Mouse (Mus musculus): ENCODE measurements around the gene Axdnd1. TPM values are rescaled to one million over a fixed set of nuclear protein-coding genes. Genes with fewer than 3 reads are reported as not detected.

Gene Axdnd1
- polyA plus RNA-seq, 1 experiment from 2014 or later: 0.36 TPM

- Histone ChIP-seq H3K9me3 (ENCODE audit: low read length) (no peaks in the 10 kb centered on the region), H3K4me1 (ENCODE audit: insufficient read depth, low read length) (0 out of 2 replicates have a peak, but pooled peaks cover 4% of the 10 kb centered on the region), H3K4me3 (ENCODE audit: low read length) (no peak overlapping the region), H3K27ac (ENCODE audit: low read length) (no peak overlapping the region), H3K4me2 (replicated peaks; ENCODE audit: low read depth, low read length) (no peak overlapping the region), H3K27me3 (ENCODE audit: insufficient read depth, low read length) (no peaks in the 10 kb centered on the region), H3K9ac (replicated peaks; ENCODE audit: low read length) (no peak overlapping the region), H3K36me3 (ENCODE audit: insufficient read depth, low read length) (0 out of 2 replicates have a peak, but pooled peaks cover 3% of the 10 kb centered on the region)
- no peak for ATAC-seq (ENCODE audit: low FRiP score, low TSS enrichment)
- 55% methylated on average over 3 of the region's 3 CpGs for WGBS
Observed at GRCm38 (mm10) chr1:156459690-156460089, 38.7 kb upstream of the Axdnd1 start.

GRCm38 (mm10) chr1:156458391-156459060 lies 37.6 kb upstream of the Axdnd1 start:
- no peak overlapping the region for H3K9ac ChIP-seq (replicated peaks; ENCODE audit: low read length)
- H3K4me3 ChIP-seq (ENCODE audit: low read length): no peak overlapping the region
- H3K27ac ChIP-seq (ENCODE audit: low read length): no peak overlapping the region
- H3K27me3 ChIP-seq (ENCODE audit: insufficient read depth, low read length): no peaks in the 10 kb centered on the region
- no peak for ATAC-seq (ENCODE audit: low FRiP score, low TSS enrichment)
- no peak overlapping the region for H3K4me2 ChIP-seq (replicated peaks; ENCODE audit: low read depth, low read length)
- H3K4me1 ChIP-seq (ENCODE audit: insufficient read depth, low read length): peaks cover 9% of the 10 kb centered on the region; the same call in 1 of the 2 replicates
- no peaks in the 10 kb centered on the region for H3K9me3 ChIP-seq (ENCODE audit: low read length)
- H3K36me3 ChIP-seq (ENCODE audit: insufficient read depth, low read length): 0 out of 2 replicates have a peak, but pooled peaks cover 4% of the 10 kb centered on the region
- 60% methylated on average over 8 of the region's 8 CpGs for WGBS

- ATAC-seq (ENCODE audit: low FRiP score, low TSS enrichment): no peak
Observed at GRCm38 (mm10) chr1:156455005-156455758, 34.2 kb upstream of the Axdnd1 start.

GRCm38 (mm10) chr1:156454384-156454783 lies 33.4 kb upstream of the Axdnd1 start:
- WGBS: 43% methylated on average over 7 of the region's 7 CpGs
- H3K9me3 ChIP-seq (ENCODE audit: low read length): no peaks in the 10 kb centered on the region
- no peak overlapping the region for H3K4me2 ChIP-seq (replicated peaks; ENCODE audit: low read depth, low read length)
- H3K4me3 ChIP-seq (ENCODE audit: low read length): no peak overlapping the region
- H3K4me1 ChIP-seq (ENCODE audit: insufficient read depth, low read length): peaks cover 5% of the 10 kb centered on the region; the same call in 1 of the 2 replicates
- H3K9ac ChIP-seq (replicated peaks; ENCODE audit: low read length): no peak overlapping the region
- no peaks in the 10 kb centered on the region for H3K27me3 ChIP-seq (ENCODE audit: insufficient read depth, low read length)
- ATAC-seq (ENCODE audit: low FRiP score, low TSS enrichment): no peak
- no peak overlapping the region for H3K27ac ChIP-seq (ENCODE audit: low read length)
- 0 out of 2 replicates have a peak, but pooled peaks cover 4% of the 10 kb centered on the region for H3K36me3 ChIP-seq (ENCODE audit: insufficient read depth, low read length)

More at GRCm38 (mm10) chr1:156455005-156455758, 34.2 kb upstream of the Axdnd1 start:
- H3K9ac ChIP-seq (replicated peaks; ENCODE audit: low read length): no peak overlapping the region
- H3K27me3 ChIP-seq (ENCODE audit: insufficient read depth, low read length): no peaks in the 10 kb centered on the region
- no peak overlapping the region for H3K4me3 ChIP-seq (ENCODE audit: low read length)
- no peak overlapping the region for H3K4me2 ChIP-seq (replicated peaks; ENCODE audit: low read depth, low read length)
- H3K36me3 ChIP-seq (ENCODE audit: insufficient read depth, low read length): 0 out of 2 replicates have a peak, but pooled peaks cover 4% of the 10 kb centered on the region
- WGBS: 99% methylated on average over 2 of the region's 2 CpGs
- no peaks in the 10 kb centered on the region for H3K9me3 ChIP-seq (ENCODE audit: low read length)
- no peak overlapping the region for H3K27ac ChIP-seq (ENCODE audit: low read length)
- peaks cover 9% of the 10 kb centered on the region; the same call in 1 of the 2 replicates for H3K4me1 ChIP-seq (ENCODE audit: insufficient read depth, low read length)

GRCm38 (mm10) chr1:156453876-156454275 lies 32.9 kb upstream of the Axdnd1 start:
- H3K9me3 ChIP-seq (ENCODE audit: low read length): no peaks in the 10 kb centered on the region
- no peak overlapping the region for H3K27ac ChIP-seq (ENCODE audit: low read length)
- no peaks in the 10 kb centered on the region for H3K27me3 ChIP-seq (ENCODE audit: insufficient read depth, low read length)
- no peak overlapping the region for H3K4me3 ChIP-seq (ENCODE audit: low read length)
- peaks cover 5% of the 10 kb centered on the region; the same call in 1 of the 2 replicates for H3K4me1 ChIP-seq (ENCODE audit: insufficient read depth, low read length)
- 0 out of 2 replicates have a peak, but pooled peaks cover 4% of the 10 kb centered on the region for H3K36me3 ChIP-seq (ENCODE audit: insufficient read depth, low read length)
- H3K9ac ChIP-seq (replicated peaks; ENCODE audit: low read length): no peak overlapping the region
- no peak for ATAC-seq (ENCODE audit: low FRiP score, low TSS enrichment)
- no peak overlapping the region for H3K4me2 ChIP-seq (replicated peaks; ENCODE audit: low read depth, low read length)
- 49% methylated on average over 10 of the region's 10 CpGs for WGBS

- H3K27me3 ChIP-seq (ENCODE audit: insufficient read depth, low read length): no peaks in the 10 kb centered on the region
- H3K9me3 ChIP-seq (ENCODE audit: low read length): no peaks in the 10 kb centered on the region
- H3K36me3 ChIP-seq (ENCODE audit: insufficient read depth, low read length): 0 out of 2 replicates have a peak, but pooled peaks cover 9% of the 10 kb centered on the region
- no peak overlapping the region for H3K9ac ChIP-seq (replicated peaks; ENCODE audit: low read length)
- H3K27ac ChIP-seq (ENCODE audit: low read length): no peak overlapping the region
- H3K4me1 ChIP-seq (ENCODE audit: insufficient read depth, low read length): peaks cover 5% of the 10 kb centered on the region; the same call in 1 of the 2 replicates
- ATAC-seq (ENCODE audit: low FRiP score, low TSS enrichment): no peak
- no peak overlapping the region for H3K4me2 ChIP-seq (replicated peaks; ENCODE audit: low read depth, low read length)
- 50% methylated on average over 4 of the region's 4 CpGs for WGBS
- no peak overlapping the region for H3K4me3 ChIP-seq (ENCODE audit: low read length)
Observed at GRCm38 (mm10) chr1:156450478-156450877, 29.5 kb upstream of the Axdnd1 start.

GRCm38 (mm10) chr1:156449691-156450090 lies 28.7 kb upstream of the Axdnd1 start:
- no peak overlapping the region; the same call in 1 of the 2 replicates for H3K27ac ChIP-seq (ENCODE audit: low read length)
- H3K4me1 ChIP-seq (ENCODE audit: insufficient read depth, low read length): peaks cover 5% of the 10 kb centered on the region; the same call in 1 of the 2 replicates
- H3K9ac ChIP-seq (replicated peaks; ENCODE audit: low read length): no peak overlapping the region
- H3K27me3 ChIP-seq (ENCODE audit: insufficient read depth, low read length): no peaks in the 10 kb centered on the region
- WGBS: 43% methylated on average over 17 of the region's 17 CpGs
- peaks cover 12% of the 10 kb centered on the region; the same call in 1 of the 2 replicates for H3K36me3 ChIP-seq (ENCODE audit: insufficient read depth, low read length)
- H3K4me3 ChIP-seq (ENCODE audit: low read length): no peak overlapping the region
- peak; percentile 58; the same call in 1 of the 2 replicates for ATAC-seq (ENCODE audit: low FRiP score, low TSS enrichment)
- H3K4me2 ChIP-seq (replicated peaks; ENCODE audit: low read depth, low read length): peak overlapping the region; percentile 26
- H3K9me3 ChIP-seq (ENCODE audit: low read length): no peaks in the 10 kb centered on the region

GRCm38 (mm10) chr1:156449089-156449488 lies 28.1 kb upstream of the Axdnd1 start:
- Histone ChIP-seq H3K27ac (ENCODE audit: low read length) (peak overlapping the region; percentile 11; the same call in 1 of the 2 replicates), H3K36me3 (ENCODE audit: insufficient read depth, low read length) (peaks cover 12% of the 10 kb centered on the region; the same call in 1 of the 2 replicates), H3K9ac (replicated peaks; ENCODE audit: low read length) (no peak overlapping the region), H3K4me2 (replicated peaks; ENCODE audit: low read depth, low read length) (peak overlapping the region; percentile 26; the same call in 1 of the 2 replicates), H3K27me3 (ENCODE audit: insufficient read depth, low read length) (no peaks in the 10 kb centered on the region), H3K9me3 (ENCODE audit: low read length) (no peaks in the 10 kb centered on the region), H3K4me1 (ENCODE audit: insufficient read depth, low read length) (peaks cover 2% of the 10 kb centered on the region; the same call in 1 of the 2 replicates), H3K4me3 (ENCODE audit: low read length) (no peak overlapping the region)
- WGBS: 63% methylated on average over 7 of the region's 7 CpGs
- ATAC-seq (ENCODE audit: low FRiP score, low TSS enrichment): peak; percentile 31; the same call in 1 of the 2 replicates

- no peak overlapping the region for H3K4me3 ChIP-seq (ENCODE audit: low read length)
- no peaks in the 10 kb centered on the region for H3K27me3 ChIP-seq (ENCODE audit: insufficient read depth, low read length)
- 89% methylated on average over 1 of the region's 1 CpGs for WGBS
- peaks cover 24% of the 10 kb centered on the region for H3K36me3 ChIP-seq (ENCODE audit: insufficient read depth, low read length)
- no peak overlapping the region for H3K4me2 ChIP-seq (replicated peaks; ENCODE audit: low read depth, low read length)
- no peak for ATAC-seq (ENCODE audit: low FRiP score, low TSS enrichment)
- H3K27ac ChIP-seq (ENCODE audit: low read length): no peak overlapping the region
- H3K4me1 ChIP-seq (ENCODE audit: insufficient read depth, low read length): no peaks in the 10 kb centered on the region
- H3K9ac ChIP-seq (replicated peaks; ENCODE audit: low read length): no peak overlapping the region
- H3K9me3 ChIP-seq (ENCODE audit: low read length): no peaks in the 10 kb centered on the region
Observed at GRCm38 (mm10) chr1:156445049-156445448, 24.1 kb upstream of the Axdnd1 start.

All from kidney, embryonic 16.5 days (tissue).